ENCODE assay signal across 14 mouse cellular contexts in the genomic region with DNA sequence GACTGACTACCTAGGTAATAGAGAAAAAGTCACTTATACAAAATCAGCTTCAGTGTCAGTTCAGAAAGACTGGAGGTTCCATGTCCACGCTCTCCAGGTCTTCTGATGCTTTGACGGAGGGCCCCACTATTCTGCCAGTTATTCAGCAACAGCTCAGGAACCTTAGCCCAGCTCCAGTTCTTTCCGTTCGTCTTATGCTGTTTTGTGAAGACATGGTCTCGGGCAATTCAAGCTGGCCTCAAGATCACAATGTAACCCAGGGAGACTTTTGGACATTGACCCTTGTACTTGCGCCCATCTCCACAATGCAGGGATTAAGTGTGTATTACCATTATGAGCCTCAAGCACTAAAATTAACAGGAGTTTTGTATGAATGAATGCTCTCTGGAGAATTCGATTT.
"Had no signal": no experiment of that assay in that cellular context is flagged by ENCODE, and none has a peak within 500 bp of the region (broad histone marks: within the 10 kb centered on the region; RNA-seq: fewer than 3 reads in every experiment).

No protein-coding gene starts in this region.

- H3K4me3 ChIP-seq: limb, embryonic 12.5 days; liver, embryonic 13.5 days; lung, embryonic 15.5 days; midbrain, embryonic 13.5 days; myocyte had no signal

- H3K27me3 ChIP-seq: limb, embryonic 12.5 days; liver, embryonic 13.5 days; lung, embryonic 15.5 days; midbrain, embryonic 13.5 days had no signal

- H3K9me3 ChIP-seq: limb, embryonic 12.5 days; liver, embryonic 13.5 days; lung, embryonic 15.5 days; midbrain, embryonic 13.5 days had no signal

- H3K36me3 ChIP-seq: limb, embryonic 12.5 days; liver, embryonic 13.5 days; lung, embryonic 15.5 days; midbrain, embryonic 13.5 days had no signal

- ATAC-seq: intestine, embryonic 16.5 days; liver, postnatal 0 days had no signal

- H3K9ac ChIP-seq: hindbrain, embryonic 14.5 days; limb, embryonic 12.5 days; liver, embryonic 13.5 days; liver, postnatal 0 days; lung, embryonic 15.5 days; midbrain, embryonic 13.5 days had no signal

- H3K4me1 ChIP-seq: liver, embryonic 13.5 days had no signal

- H3K27ac ChIP-seq: hindbrain, embryonic 14.5 days; limb, embryonic 12.5 days; liver, embryonic 13.5 days; lung, embryonic 15.5 days; midbrain, embryonic 13.5 days had no signal

- H3K4me2 ChIP-seq: hindbrain, embryonic 14.5 days; limb, embryonic 12.5 days; liver, embryonic 13.5 days; lung, embryonic 15.5 days; midbrain, embryonic 13.5 days had no signal

- DNase-seq: layer of hippocampus, adult 9-11 months; layer of hippocampus, postnatal 36 days; liver; liver, embryonic 13.5 days; liver, postnatal 0 days; lung, postnatal 14 days; thymus, adult 2 months; thymus, postnatal 25 days had no signal
